Mouse (Mus musculus) thymus, adult 2 months (tissue): Measurements from ENCODE around the gene Cdh13. TPM values are rescaled to one million over a fixed set of nuclear protein-coding genes. Genes with fewer than 3 reads are reported as not detected.

Experiments
- DNase-seq: peaks from one replicate; pipeline ENCODE4 v3.0.0; 2021
- H3K27ac ChIP-seq: fragments of 200-500 bp; 2 replicates; pipeline ENCODE4 v1.5.1; 2012; ENCODE audit warnings: low read length, control low read depth; ENCODE audit not compliant: control insufficient read depth, insufficient read depth
- H3K27me3 ChIP-seq: fragments of 200-500 bp; 2 replicates; pipeline ENCODE4 v1.6.1; 2012; ENCODE audit warnings: mild to moderate bottlenecking, low read length, moderate library complexity, mixed read lengths; ENCODE audit not compliant: control insufficient read depth, insufficient read depth
- H3K36me3 ChIP-seq: fragments of 200-500 bp; 2 replicates; pipeline ENCODE4 v1.6.1; 2012; ENCODE audit warnings: mild to moderate bottlenecking, low read length, moderate library complexity; ENCODE audit not compliant: control insufficient read depth, insufficient read depth
- H3K4me1 ChIP-seq: fragments of 200-500 bp; replicated peaks from 2 replicates; pipeline ENCODE4 v1.6.1; 2012; ENCODE audit warnings: low read length; ENCODE audit not compliant: control insufficient read depth, insufficient read depth
- H3K4me3 ChIP-seq: fragments of 200-500 bp; 2 replicates; pipeline ENCODE4 v1.5.1; 2012; ENCODE audit warnings: mild to moderate bottlenecking, low read length, control low read depth, moderate library complexity; ENCODE audit not compliant: control insufficient read depth, insufficient read depth
- CTCF ChIP-seq: fragments of 200-500 bp; IDR thresholded peaks from 2 replicates; pipeline ENCODE4 v1.5.1; 2012; ENCODE audit warnings: mild to moderate bottlenecking, control low read depth, low read length, moderate library complexity, borderline replicate concordance; ENCODE audit not compliant: control insufficient read depth, poor library complexity, insufficient read depth; ENCODE audit errors: extremely low read depth
- POLR2A ChIP-seq: fragments of 200-500 bp; IDR thresholded peaks from 2 replicates; pipeline ENCODE4 v1.6.1; 2012; ENCODE audit warnings: mild to moderate bottlenecking, low read length, control low read depth, moderate library complexity; ENCODE audit not compliant: control insufficient read depth, poor library complexity, insufficient read depth; ENCODE audit errors: extremely low read depth
- WGBS: fragments of 180-500 bp; shearing (Covaris S2); methylation state at CpG from one replicate; pipeline ENCODE4 v1.1.7; 2018; 5-methylcytosine and 5-hydroxymethylcytosine counted together
- polyA plus RNA-seq: library from polyadenylated mRNA; depleted of rRNA; stranded (reverse); fragments of >200 nt; gene quantifications from 2 replicates; pipeline ENCODE4 v1.2.3, GENCODE M21; 2012

Cdh13 gene
- polyA plus RNA-seq, 1 experiment = 12.5 TPM

- Histone ChIP-seq H3K4me3 (no peak overlapping the region), H3K27ac (no peak overlapping the region), H3K4me1 (no peaks in the 10 kb centered on the region), H3K36me3 (no peaks in the 10 kb centered on the region), H3K27me3 (no peaks in the 10 kb centered on the region)
- no peak for DNase-seq
- TF ChIP-seq CTCF = no peak
- WGBS = 91% methylated on average over 15 of the region's 15 CpGs
These were observed 681.7 kb downstream of the Cdh13 start for GRCm38 (mm10) chr8:118965101-118965840.

DNA sequence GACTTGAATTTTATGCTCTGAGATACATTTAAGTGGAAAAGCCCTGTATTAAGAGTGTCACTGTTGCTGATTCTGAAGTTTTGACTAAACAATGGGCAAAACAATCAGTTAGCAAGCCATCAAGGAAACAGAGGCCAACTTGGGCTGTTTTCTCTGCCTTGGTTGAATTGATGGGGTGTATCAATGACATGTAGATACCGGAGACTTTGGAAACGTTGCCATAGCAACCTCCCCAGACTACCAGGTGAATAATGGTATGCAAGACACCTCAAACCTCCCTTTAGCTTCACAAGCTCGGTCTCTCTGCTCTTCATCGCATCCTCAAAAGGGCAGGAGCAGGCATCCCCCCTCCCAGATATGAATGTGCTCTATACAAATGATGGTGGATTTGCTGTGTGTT is 685.4 kb downstream of the Cdh13 start:
- 77% methylated on average over 4 of the region's 4 CpGs for WGBS
- H3K27me3 ChIP-seq = no peaks in the 10 kb centered on the region
- no peak for DNase-seq
- no peaks in the 10 kb centered on the region for H3K36me3 ChIP-seq
- no peak for TF ChIP-seq POLR2A
- no peak for TF ChIP-seq CTCF
- no peaks in the 10 kb centered on the region for H3K4me1 ChIP-seq
- no peak overlapping the region for H3K27ac ChIP-seq
- no peak overlapping the region for H3K4me3 ChIP-seq

DNA sequence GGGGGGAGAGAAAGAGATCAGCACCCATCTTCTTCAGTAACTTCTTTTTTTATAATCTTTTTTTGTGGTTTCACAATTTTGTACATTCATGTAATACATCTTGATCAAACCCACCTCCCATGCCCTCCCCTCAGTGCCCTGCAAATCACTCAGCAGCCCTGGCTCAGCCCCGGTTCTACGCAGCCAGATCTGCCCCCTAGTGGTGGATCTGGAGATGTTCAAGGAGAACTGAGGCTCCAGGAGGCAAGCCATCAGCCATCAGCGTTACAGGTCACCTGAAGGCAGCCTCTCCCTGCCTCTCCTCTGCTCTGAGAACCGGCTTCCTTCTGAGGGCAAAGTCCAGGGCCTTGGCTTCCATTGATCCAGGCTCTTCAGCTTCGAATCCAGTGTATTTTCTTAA is 696.3 kb downstream of the Cdh13 start:
- Histone ChIP-seq H3K4me1 (no peaks in the 10 kb centered on the region), H3K27ac (no peak overlapping the region), H3K27me3 (no peaks in the 10 kb centered on the region), H3K4me3 (no peak overlapping the region), H3K36me3 (no peaks in the 10 kb centered on the region)
- TF ChIP-seq CTCF = no peak
- TF ChIP-seq POLR2A = no peak
- no peak for DNase-seq
- 25% methylated on average over 5 of the region's 5 CpGs for WGBS

DNA sequence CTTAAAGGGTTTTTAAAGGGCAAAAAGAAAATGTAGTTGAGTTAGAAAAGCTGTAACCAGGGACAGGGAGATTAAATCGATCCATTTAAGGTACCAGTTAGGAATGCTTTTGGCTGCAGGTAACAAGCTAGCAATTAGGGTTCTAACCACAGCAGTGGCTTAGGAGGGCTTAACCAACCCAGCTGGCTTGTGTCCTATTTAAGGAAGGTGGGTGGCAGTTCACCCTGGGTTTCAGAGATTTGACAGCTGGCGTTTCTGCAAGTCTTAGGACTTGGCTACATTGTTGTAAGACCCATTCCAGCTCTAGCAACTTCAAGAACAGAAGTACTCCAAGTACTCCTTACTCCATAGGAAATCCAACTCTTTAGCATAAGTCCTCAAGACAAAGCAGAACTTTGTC is 700.2 kb downstream of the Cdh13 start:
- Histone ChIP-seq H3K27ac (no peak overlapping the region), H3K27me3 (no peaks in the 10 kb centered on the region), H3K4me3 (no peak overlapping the region), H3K36me3 (no peaks in the 10 kb centered on the region), H3K4me1 (no peaks in the 10 kb centered on the region)
- TF ChIP-seq POLR2A (no peak), CTCF (no peak)
- DNase-seq = no peak
- 76% methylated on average over 2 of the region's 2 CpGs for WGBS

- WGBS = 80% methylated on average over 1 of the region's 1 CpGs
- no peaks in the 10 kb centered on the region for H3K4me1 ChIP-seq
- TF ChIP-seq CTCF (no peak), POLR2A (no peak)
These were observed 703.3 kb downstream of the Cdh13 start for GRCm38 (mm10) chr8:118986796-118987195.

GRCm38 (mm10) chr8:118995641-118996188 is 712.2 kb downstream of the Cdh13 start:
- H3K4me1 ChIP-seq = no peaks in the 10 kb centered on the region
- no peak overlapping the region for H3K27ac ChIP-seq
- no peaks in the 10 kb centered on the region for H3K36me3 ChIP-seq
- H3K27me3 ChIP-seq = no peaks in the 10 kb centered on the region
- WGBS = 95% methylated on average over 11 of the region's 11 CpGs
- no peak for TF ChIP-seq POLR2A
- TF ChIP-seq CTCF = no peak
- H3K4me3 ChIP-seq = no peak overlapping the region
- DNase-seq = no peak

More at GRCm38 (mm10) chr8:118986796-118987195, 703.3 kb downstream of the Cdh13 start:
- H3K27me3 ChIP-seq = no peaks in the 10 kb centered on the region
- no peak for DNase-seq
- H3K36me3 ChIP-seq = no peaks in the 10 kb centered on the region
- no peak overlapping the region for H3K27ac ChIP-seq
- no peak overlapping the region for H3K4me3 ChIP-seq
